Mouse (Mus musculus): ENCODE data around the gene Fnbp1. TPM values are rescaled to one million over a fixed set of nuclear protein-coding genes. Genes with fewer than 3 reads are reported as not detected.
A peak's percentile ranks its signal among the peaks of the same experiment; 100 is the strongest.

Gene Fnbp1
- polyA plus RNA-seq, 1 experiment from 2014 or later, result 31.1 TPM

GRCm38 (mm10) chr2:31115091-31115942, 26.5 kb downstream of the Fnbp1 start:
- 40% methylated on average over 10 of the region's 10 CpGs for WGBS
- Histone ChIP-seq H3K27ac (ENCODE audit: low read depth) (peak overlapping the region; percentile 24), H3K27me3 (replicated peaks; ENCODE audit: control insufficient read depth, insufficient read depth, low read length) (no peaks in the 10 kb centered on the region), H3K4me2 (ENCODE audit: low read length) (no peak overlapping the region), H3K4me1 (replicated peaks; ENCODE audit: control insufficient read depth, insufficient read depth, low read length) (peaks cover 19% of the 10 kb centered on the region), H3K36me3 (ENCODE audit: control insufficient read depth, insufficient read depth, low read length) (no peaks in the 10 kb centered on the region), H3K4me3 (ENCODE audit: low read depth, low read length) (no peak overlapping the region), H3K9me3 (ENCODE audit: control insufficient read depth, low read length) (no peaks in the 10 kb centered on the region), H3K9ac (ENCODE audit: low read length) (no peak overlapping the region)
- ATAC-seq (replicated peaks; ENCODE audit: low FRiP score, low TSS enrichment, low read depth) (no peak), DNase-seq (ENCODE audit: low spot score) (no peak)

DNA sequence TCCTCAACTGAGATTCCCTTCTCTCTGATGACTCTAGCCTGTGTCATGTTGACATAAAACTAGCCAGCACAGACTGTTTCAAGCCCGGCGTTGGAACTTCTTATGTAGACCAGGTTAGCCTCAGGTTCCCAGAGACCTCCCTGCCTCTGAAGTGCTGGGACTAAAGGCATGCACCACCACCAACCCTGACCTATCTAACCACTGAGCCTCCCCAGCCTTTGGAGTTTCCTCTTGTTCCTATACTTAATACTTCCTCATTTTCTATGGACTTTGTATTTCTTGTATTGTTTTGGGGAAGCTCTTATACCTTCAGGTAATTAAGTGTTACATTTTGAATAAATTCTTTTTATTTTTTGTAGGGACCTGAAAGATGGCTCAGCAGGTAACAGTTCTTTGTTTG, 27.6 kb downstream of the Fnbp1 start:
- Histone ChIP-seq H3K27ac (ENCODE audit: low read depth) (no peak overlapping the region), H3K4me1 (replicated peaks; ENCODE audit: control insufficient read depth, insufficient read depth, low read length) (peaks cover 24% of the 10 kb centered on the region), H3K9me3 (ENCODE audit: control insufficient read depth, low read length) (no peaks in the 10 kb centered on the region), H3K36me3 (ENCODE audit: control insufficient read depth, insufficient read depth, low read length) (no peaks in the 10 kb centered on the region), H3K4me3 (ENCODE audit: low read depth, low read length) (no peak overlapping the region), H3K27me3 (replicated peaks; ENCODE audit: control insufficient read depth, insufficient read depth, low read length) (no peaks in the 10 kb centered on the region), H3K4me2 (ENCODE audit: low read length) (no peak overlapping the region), H3K9ac (ENCODE audit: low read length) (no peak overlapping the region)
- ATAC-seq (replicated peaks; ENCODE audit: low FRiP score, low TSS enrichment, low read depth), result no peak
- DNase-seq (ENCODE audit: low spot score), result no peak
- WGBS, result 93% methylated on average over 2 of the region's 2 CpGs

DNA sequence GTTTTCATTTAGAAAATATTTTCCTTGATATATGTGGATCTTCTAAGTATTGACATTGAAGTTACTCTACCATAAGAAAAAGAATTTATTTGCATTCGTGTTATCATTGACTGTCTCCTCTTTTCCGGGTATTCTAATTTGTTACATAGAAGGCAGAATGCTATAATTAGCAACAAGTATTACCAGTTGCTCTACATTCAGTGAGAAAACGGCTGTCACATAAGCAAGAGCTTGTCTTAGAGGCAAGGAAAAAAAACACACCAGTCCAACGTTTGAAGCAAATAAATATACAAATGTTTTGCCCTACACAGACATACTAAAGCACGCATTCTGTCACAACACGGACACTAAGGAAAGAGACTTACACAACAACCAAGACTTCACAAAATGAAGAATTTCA, 30.1 kb downstream of the Fnbp1 start:
- 76% methylated on average over 6 of the region's 6 CpGs for WGBS
- H3K36me3 ChIP-seq (ENCODE audit: control insufficient read depth, insufficient read depth, low read length), result no peaks in the 10 kb centered on the region
- H3K4me3 ChIP-seq (ENCODE audit: low read depth, low read length), result no peak overlapping the region
- no peaks in the 10 kb centered on the region for H3K9me3 ChIP-seq (ENCODE audit: control insufficient read depth, low read length)
- H3K27me3 ChIP-seq (replicated peaks; ENCODE audit: control insufficient read depth, insufficient read depth, low read length), result no peaks in the 10 kb centered on the region
- ATAC-seq (replicated peaks; ENCODE audit: low FRiP score, low TSS enrichment, low read depth) (no peak), DNase-seq (ENCODE audit: low spot score) (no peak)
- no peak overlapping the region for H3K9ac ChIP-seq (ENCODE audit: low read length)
- H3K4me2 ChIP-seq (ENCODE audit: low read length), result no peak overlapping the region
- peaks cover 42% of the 10 kb centered on the region for H3K4me1 ChIP-seq (replicated peaks; ENCODE audit: control insufficient read depth, insufficient read depth, low read length)
- no peak overlapping the region for H3K27ac ChIP-seq (ENCODE audit: low read depth)

DNA sequence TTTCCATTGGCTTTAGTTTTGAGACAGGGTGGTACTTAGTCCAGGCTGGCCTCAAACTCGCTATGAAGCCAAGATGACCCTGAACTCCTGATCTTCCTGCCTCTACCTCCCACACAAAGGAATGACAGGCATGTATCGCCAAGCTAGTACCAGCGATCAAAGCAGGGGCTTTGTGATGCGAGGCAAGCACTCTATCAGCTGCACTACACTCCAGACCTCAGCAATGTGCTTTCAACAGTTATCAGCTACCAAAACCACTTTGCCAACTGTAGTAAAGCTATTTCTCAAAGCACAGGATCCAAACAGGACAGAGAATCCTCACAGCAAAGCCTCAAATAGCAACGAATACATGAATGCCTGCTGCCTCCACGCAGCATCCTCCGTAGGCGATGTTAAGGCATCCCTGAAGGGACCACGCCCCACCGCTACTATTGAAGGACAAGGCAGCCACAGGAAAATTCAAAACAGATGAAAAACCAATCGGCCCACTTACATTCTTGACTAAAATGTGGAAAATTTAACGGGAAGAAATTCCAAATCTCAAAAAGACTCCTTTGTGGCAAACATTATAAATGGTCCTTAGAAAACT, 31.8 kb downstream of the Fnbp1 start:
- DNase-seq (ENCODE audit: low spot score) (no peak), ATAC-seq (replicated peaks; ENCODE audit: low FRiP score, low TSS enrichment, low read depth) (no peak)
- no peak overlapping the region for H3K4me2 ChIP-seq (ENCODE audit: low read length)
- WGBS, result 76% methylated on average over 12 of the region's 12 CpGs
- H3K27me3 ChIP-seq (replicated peaks; ENCODE audit: control insufficient read depth, insufficient read depth, low read length), result no peaks in the 10 kb centered on the region
- no peaks in the 10 kb centered on the region for H3K9me3 ChIP-seq (ENCODE audit: control insufficient read depth, low read length)
- no peak overlapping the region for H3K4me3 ChIP-seq (ENCODE audit: low read depth, low read length)
- no peaks in the 10 kb centered on the region for H3K36me3 ChIP-seq (ENCODE audit: control insufficient read depth, insufficient read depth, low read length)
- H3K9ac ChIP-seq (ENCODE audit: low read length), result no peak overlapping the region
- H3K27ac ChIP-seq (ENCODE audit: low read depth), result no peak overlapping the region
- peaks cover 32% of the 10 kb centered on the region for H3K4me1 ChIP-seq (replicated peaks; ENCODE audit: control insufficient read depth, insufficient read depth, low read length)

- Histone ChIP-seq H3K27me3 (replicated peaks; ENCODE audit: control insufficient read depth, insufficient read depth, low read length) (no peaks in the 10 kb centered on the region), H3K4me2 (ENCODE audit: low read length) (no peak overlapping the region), H3K27ac (ENCODE audit: low read depth) (peak overlapping the region; percentile 79; the same call in 1 of the 2 replicates), H3K36me3 (ENCODE audit: control insufficient read depth, insufficient read depth, low read length) (no peaks in the 10 kb centered on the region; the same call in 1 of the 2 replicates), H3K9me3 (ENCODE audit: control insufficient read depth, low read length) (no peaks in the 10 kb centered on the region), H3K4me1 (replicated peaks; ENCODE audit: control insufficient read depth, insufficient read depth, low read length) (peaks cover 31% of the 10 kb centered on the region), H3K9ac (ENCODE audit: low read length) (no peak overlapping the region), H3K4me3 (ENCODE audit: low read depth, low read length) (no peak overlapping the region)
- ATAC-seq (replicated peaks; ENCODE audit: low FRiP score, low TSS enrichment, low read depth) (no peak), DNase-seq (ENCODE audit: low spot score) (no peak)
- 70% methylated on average over 6 of the region's 6 CpGs for WGBS
Measured at GRCm38 (mm10) chr2:31108186-31108585, 33.6 kb downstream of the Fnbp1 start.

GRCm38 (mm10) chr2:31106621-31107320, 35.0 kb downstream of the Fnbp1 start:
- ATAC-seq (replicated peaks; ENCODE audit: low FRiP score, low TSS enrichment, low read depth), result peak; percentile 66
- Histone ChIP-seq H3K4me1 (replicated peaks; ENCODE audit: control insufficient read depth, insufficient read depth, low read length) (peaks cover 31% of the 10 kb centered on the region), H3K9me3 (ENCODE audit: control insufficient read depth, low read length) (no peaks in the 10 kb centered on the region), H3K27ac (ENCODE audit: low read depth) (peak overlapping the region; percentile 79), H3K36me3 (ENCODE audit: control insufficient read depth, insufficient read depth, low read length) (no peaks in the 10 kb centered on the region; the same call in 1 of the 2 replicates), H3K27me3 (replicated peaks; ENCODE audit: control insufficient read depth, insufficient read depth, low read length) (no peaks in the 10 kb centered on the region), H3K4me3 (ENCODE audit: low read depth, low read length) (no peak overlapping the region), H3K4me2 (ENCODE audit: low read length) (peak overlapping the region; percentile 14; the same call in 1 of the 2 replicates), H3K9ac (ENCODE audit: low read length) (no peak overlapping the region; the same call in 1 of the 2 replicates)
- WGBS, result 25% methylated on average over 11 of the region's 11 CpGs
- no peak for DNase-seq (ENCODE audit: low spot score)

GRCm38 (mm10) chr2:31106004-31106403, 35.8 kb downstream of the Fnbp1 start:
- DNase-seq (ENCODE audit: low spot score) (no peak), ATAC-seq (replicated peaks; ENCODE audit: low FRiP score, low TSS enrichment, low read depth) (no peak)
- Histone ChIP-seq H3K4me2 (ENCODE audit: low read length) (no peak overlapping the region), H3K4me3 (ENCODE audit: low read depth, low read length) (no peak overlapping the region), H3K27me3 (replicated peaks; ENCODE audit: control insufficient read depth, insufficient read depth, low read length) (no peaks in the 10 kb centered on the region), H3K4me1 (replicated peaks; ENCODE audit: control insufficient read depth, insufficient read depth, low read length) (peaks cover 36% of the 10 kb centered on the region), H3K9ac (ENCODE audit: low read length) (no peak overlapping the region), H3K36me3 (ENCODE audit: control insufficient read depth, insufficient read depth, low read length) (no peaks in the 10 kb centered on the region; the same call in 1 of the 2 replicates), H3K9me3 (ENCODE audit: control insufficient read depth, low read length) (no peaks in the 10 kb centered on the region), H3K27ac (ENCODE audit: low read depth) (peak overlapping the region; percentile 79)
- WGBS, result 92% methylated on average over 3 of the region's 3 CpGs

GRCm38 (mm10) chr2:31105279-31105678, 36.5 kb downstream of the Fnbp1 start:
- H3K4me2 ChIP-seq (ENCODE audit: low read length), result no peak overlapping the region
- no peaks in the 10 kb centered on the region; the same call in 1 of the 2 replicates for H3K36me3 ChIP-seq (ENCODE audit: control insufficient read depth, insufficient read depth, low read length)
- DNase-seq (ENCODE audit: low spot score) (no peak), ATAC-seq (replicated peaks; ENCODE audit: low FRiP score, low TSS enrichment, low read depth) (no peak)
- peaks cover 39% of the 10 kb centered on the region for H3K4me1 ChIP-seq (replicated peaks; ENCODE audit: control insufficient read depth, insufficient read depth, low read length)
- WGBS, result 68% methylated on average over 3 of the region's 3 CpGs
- no peaks in the 10 kb centered on the region for H3K27me3 ChIP-seq (replicated peaks; ENCODE audit: control insufficient read depth, insufficient read depth, low read length)
- no peak overlapping the region for H3K9ac ChIP-seq (ENCODE audit: low read length)
- no peak overlapping the region for H3K4me3 ChIP-seq (ENCODE audit: low read depth, low read length)
- no peaks in the 10 kb centered on the region for H3K9me3 ChIP-seq (ENCODE audit: control insufficient read depth, low read length)
- peak overlapping the region; percentile 79; the same call in 1 of the 2 replicates for H3K27ac ChIP-seq (ENCODE audit: low read depth)

Data from intestine, embryonic 14.5 days (tissue).